Mouse (Mus musculus): ENCODE measurements around the gene Tmprss13. TPM values are rescaled to one million over a fixed set of nuclear protein-coding genes. Genes with fewer than 3 reads are reported as not detected.

Tmprss13 gene
- polyA plus RNA-seq, 1 experiment from 2014 or later, result 0.05 TPM

DNA sequence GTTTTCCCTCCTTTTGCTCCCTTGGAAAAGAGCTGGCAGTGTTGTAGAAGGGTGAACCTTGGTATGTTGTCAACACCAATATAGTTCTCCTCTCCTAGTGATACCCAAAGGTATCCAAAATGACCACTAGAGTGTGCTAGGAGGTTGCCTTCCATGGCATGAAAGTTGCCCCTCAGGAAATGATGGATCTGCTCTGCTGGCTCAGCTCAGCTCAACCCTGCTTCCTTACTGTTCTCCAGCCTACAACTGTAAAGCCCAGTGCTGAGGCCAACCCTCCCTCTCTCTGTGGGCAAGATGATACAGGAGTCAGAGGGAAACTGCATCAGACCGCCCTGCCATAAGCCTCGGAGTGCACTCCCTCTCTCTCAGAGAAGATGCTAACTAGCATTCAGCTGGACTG is 26.6 kb downstream of the Tmprss13 start:
- H3K9me3 ChIP-seq, result no peaks in the 10 kb centered on the region
- H3K36me3 ChIP-seq, result no peaks in the 10 kb centered on the region
- no peaks in the 10 kb centered on the region for H3K4me1 ChIP-seq
- H3K4me2 ChIP-seq (replicated peaks), result no peak overlapping the region
- H3K4me3 ChIP-seq, result no peak overlapping the region
- ATAC-seq (ENCODE audit: low FRiP score, low read depth), result no peak
- no peak overlapping the region for H3K27ac ChIP-seq
- WGBS, result 69% methylated on average over 2 of the region's 2 CpGs
- no peak overlapping the region for H3K9ac ChIP-seq
- no peaks in the 10 kb centered on the region for H3K27me3 ChIP-seq (replicated peaks)

DNA sequence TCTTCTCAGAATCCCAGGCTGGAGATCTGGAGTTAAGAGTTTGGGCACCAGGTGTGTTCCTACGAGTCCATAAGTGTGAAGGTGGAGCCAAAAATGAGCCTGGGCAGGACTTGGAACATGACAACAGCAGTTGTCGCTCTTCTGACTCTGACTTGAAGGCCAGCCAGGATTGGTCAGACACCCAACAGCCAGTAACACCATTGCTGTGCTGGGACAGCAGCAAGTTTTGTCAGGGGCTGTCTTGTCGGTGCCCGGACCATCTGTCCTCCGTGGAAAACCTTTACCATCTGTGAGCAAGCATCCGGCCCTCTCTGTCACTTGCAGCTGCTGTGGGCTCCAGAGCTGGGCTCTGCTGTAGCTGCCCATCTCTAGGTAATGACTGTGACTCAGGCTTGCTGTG is 27.4 kb downstream of the Tmprss13 start:
- ATAC-seq (ENCODE audit: low FRiP score, low read depth), result no peak
- WGBS, result 73% methylated on average over 6 of the region's 6 CpGs

DNA sequence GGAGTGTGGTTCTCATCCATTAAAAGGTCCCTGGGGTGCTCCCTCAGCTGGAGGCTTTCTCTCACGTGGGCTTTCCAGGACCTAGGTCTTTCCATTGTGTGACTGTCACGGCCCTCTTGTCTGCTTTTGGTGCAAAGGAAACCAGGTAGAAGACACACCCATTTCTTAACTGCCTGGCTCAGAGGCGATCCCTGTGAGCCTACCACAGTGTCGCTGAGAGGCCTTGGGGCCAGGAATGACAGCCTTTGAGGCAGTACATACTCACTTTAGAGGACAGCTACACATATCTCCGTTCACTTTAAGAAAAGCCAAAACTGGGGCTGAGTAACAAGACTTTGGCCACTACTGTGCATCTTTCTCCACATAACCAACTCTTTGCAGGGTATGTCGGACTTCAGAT is 29.7 kb downstream of the Tmprss13 start:
- no peaks in the 10 kb centered on the region for H3K9me3 ChIP-seq
- WGBS, result 80% methylated on average over 6 of the region's 6 CpGs
- H3K4me2 ChIP-seq (replicated peaks), result no peak overlapping the region

More for the DNA sequence above, 27.4 kb downstream of the Tmprss13 start:
- Histone ChIP-seq H3K4me1 (no peaks in the 10 kb centered on the region), H3K4me2 (replicated peaks) (no peak overlapping the region), H3K9me3 (no peaks in the 10 kb centered on the region), H3K27ac (no peak overlapping the region), H3K9ac (no peak overlapping the region), H3K4me3 (no peak overlapping the region), H3K36me3 (no peaks in the 10 kb centered on the region), H3K27me3 (replicated peaks) (no peaks in the 10 kb centered on the region)

DNA sequence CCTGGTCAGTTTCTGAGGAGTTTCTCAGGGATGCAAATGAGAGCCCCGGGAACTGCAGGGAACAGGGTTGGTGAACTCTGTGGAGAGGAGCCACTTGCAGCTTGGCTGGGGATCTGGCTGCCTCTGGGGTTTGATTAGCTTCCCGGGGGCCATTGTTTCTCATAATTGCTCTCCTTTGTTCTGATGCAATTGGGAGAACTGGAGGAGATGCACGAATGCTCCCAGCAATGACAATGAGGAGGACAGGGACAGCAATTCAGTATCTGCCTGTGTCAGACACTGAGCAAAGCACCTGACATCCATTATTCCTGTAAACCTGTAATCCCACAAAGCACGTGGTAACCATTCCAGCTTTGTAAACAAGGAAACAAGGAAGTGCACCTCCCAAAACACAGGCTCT is 30.3 kb downstream of the Tmprss13 start:
- Histone ChIP-seq H3K27ac (no peak overlapping the region), H3K9me3 (no peaks in the 10 kb centered on the region), H3K4me1 (no peaks in the 10 kb centered on the region), H3K27me3 (replicated peaks) (no peaks in the 10 kb centered on the region), H3K36me3 (no peaks in the 10 kb centered on the region), H3K9ac (no peak overlapping the region), H3K4me2 (replicated peaks) (no peak overlapping the region), H3K4me3 (no peak overlapping the region)
- WGBS, result 6% methylated on average over 4 of the region's 4 CpGs
- no peak for ATAC-seq (ENCODE audit: low FRiP score, low read depth)

More for the DNA sequence above, 29.7 kb downstream of the Tmprss13 start:
- Histone ChIP-seq H3K4me1 (no peaks in the 10 kb centered on the region), H3K9ac (no peak overlapping the region), H3K27me3 (replicated peaks) (no peaks in the 10 kb centered on the region), H3K36me3 (no peaks in the 10 kb centered on the region), H3K4me3 (no peak overlapping the region), H3K27ac (no peak overlapping the region)
- no peak for ATAC-seq (ENCODE audit: low FRiP score, low read depth)

DNA sequence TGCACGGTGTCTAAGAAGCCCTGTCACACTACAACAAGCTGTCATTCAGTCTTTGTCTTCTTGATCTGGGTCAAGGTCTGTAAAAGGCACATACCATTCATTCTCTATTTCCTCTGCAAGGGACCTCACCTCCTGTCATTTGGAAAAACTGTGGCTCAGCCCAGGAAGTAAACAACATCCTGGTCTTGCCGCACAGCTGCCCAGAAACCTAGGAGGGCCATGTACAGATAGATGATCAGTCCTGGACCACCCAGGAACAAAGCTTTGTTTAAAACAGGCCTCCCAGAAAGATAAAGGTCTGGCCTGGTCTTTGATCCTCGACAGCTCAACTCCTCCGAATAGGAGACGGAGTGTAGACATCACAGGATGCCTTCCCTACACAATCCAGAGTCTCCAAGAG is 31.0 kb downstream of the Tmprss13 start:
- H3K4me2 ChIP-seq (replicated peaks), result no peak overlapping the region
- H3K9ac ChIP-seq, result no peak overlapping the region
- WGBS, result 28% methylated on average over 5 of the region's 5 CpGs

DNA sequence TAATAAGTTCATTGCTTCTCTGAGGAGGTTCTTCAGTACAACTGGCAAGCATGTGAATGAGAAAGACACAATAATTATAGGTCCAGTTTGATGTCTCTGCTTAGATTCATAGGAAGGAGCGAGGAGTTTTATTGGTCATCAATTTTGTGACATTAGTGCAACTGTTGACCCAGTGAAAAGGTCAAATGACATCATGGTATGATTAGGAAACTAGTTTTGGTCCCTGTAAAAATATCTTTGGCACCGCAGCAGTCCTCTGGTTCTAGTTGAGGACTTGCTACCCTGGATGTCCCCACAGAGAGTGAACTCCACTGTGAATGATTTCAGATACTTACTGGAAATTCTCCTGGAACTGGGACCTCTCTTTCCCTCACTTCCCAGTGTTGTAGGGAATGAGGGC is 36.3 kb downstream of the Tmprss13 start:
- ATAC-seq (ENCODE audit: low FRiP score, low read depth), result no peak
- Histone ChIP-seq H3K4me2 (replicated peaks) (no peak overlapping the region), H3K27me3 (replicated peaks) (no peaks in the 10 kb centered on the region), H3K4me3 (no peak overlapping the region), H3K27ac (no peak overlapping the region), H3K9me3 (no peaks in the 10 kb centered on the region), H3K36me3 (no peaks in the 10 kb centered on the region), H3K4me1 (no peaks in the 10 kb centered on the region), H3K9ac (no peak overlapping the region)
- WGBS, result 75% methylated on average over 2 of the region's 2 CpGs

More for the DNA sequence above, 31.0 kb downstream of the Tmprss13 start:
- no peak overlapping the region for H3K4me3 ChIP-seq
- H3K27me3 ChIP-seq (replicated peaks), result no peaks in the 10 kb centered on the region
- H3K36me3 ChIP-seq, result no peaks in the 10 kb centered on the region
- ATAC-seq (ENCODE audit: low FRiP score, low read depth), result no peak
- no peaks in the 10 kb centered on the region for H3K9me3 ChIP-seq
- no peaks in the 10 kb centered on the region for H3K4me1 ChIP-seq
- no peak overlapping the region for H3K27ac ChIP-seq

DNA sequence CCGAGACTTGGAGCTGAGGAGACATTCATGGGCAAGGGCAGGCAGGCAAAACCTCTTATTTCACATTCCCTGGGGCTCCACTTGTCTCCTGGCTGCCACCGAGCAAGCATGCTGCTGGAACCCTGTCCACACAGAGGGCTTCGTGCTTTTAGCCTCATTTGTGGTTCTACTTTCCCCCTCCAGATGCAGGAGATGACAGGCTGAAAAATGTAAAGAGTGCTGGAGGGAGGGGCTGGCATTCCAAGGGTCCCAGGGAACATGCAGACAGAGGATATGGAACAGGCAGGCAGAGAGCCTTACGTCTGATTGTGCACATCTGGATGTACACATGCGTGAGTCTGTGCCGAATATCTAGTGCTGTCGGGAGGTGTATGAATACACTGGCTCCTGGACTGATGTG is 39.5 kb downstream of the Tmprss13 start:
- no peak for ATAC-seq (ENCODE audit: low FRiP score, low read depth)
- Histone ChIP-seq H3K4me2 (replicated peaks) (no peak overlapping the region), H3K9me3 (no peaks in the 10 kb centered on the region), H3K27ac (no peak overlapping the region; the same call in 1 of the 2 replicates), H3K36me3 (no peaks in the 10 kb centered on the region), H3K27me3 (replicated peaks) (no peaks in the 10 kb centered on the region), H3K4me1 (no peaks in the 10 kb centered on the region), H3K4me3 (no peak overlapping the region), H3K9ac (no peak overlapping the region)
- WGBS, result 75% methylated on average over 7 of the region's 7 CpGs

DNA sequence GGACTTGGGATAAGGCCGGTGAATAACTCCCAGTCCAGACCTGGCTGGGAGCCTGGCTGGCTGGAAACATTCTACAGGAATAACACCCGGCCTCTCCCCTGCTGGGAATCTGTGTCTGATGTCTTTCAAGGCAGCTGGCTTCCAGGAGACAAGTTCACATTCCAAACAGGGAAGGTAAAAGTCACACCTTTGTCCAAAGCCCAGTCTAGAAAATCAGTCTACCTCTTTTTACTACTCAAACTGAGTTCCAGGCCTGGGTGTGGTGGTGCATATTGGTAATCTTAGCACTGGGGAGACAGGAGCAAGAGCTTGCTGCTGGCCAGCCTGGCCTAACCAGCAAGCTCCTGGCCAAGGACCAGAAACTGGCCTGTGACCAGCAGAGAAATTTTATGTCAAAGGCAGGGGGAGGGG is 43.2 kb downstream of the Tmprss13 start:
- H3K4me3 ChIP-seq, result no peak overlapping the region
- no peaks in the 10 kb centered on the region; the same call in 1 of the 2 replicates for H3K27me3 ChIP-seq (replicated peaks)
- H3K9me3 ChIP-seq, result no peaks in the 10 kb centered on the region
- H3K36me3 ChIP-seq, result no peaks in the 10 kb centered on the region
- H3K4me2 ChIP-seq (replicated peaks), result no peak overlapping the region
- H3K9ac ChIP-seq, result no peak overlapping the region
- ATAC-seq (ENCODE audit: low FRiP score, low read depth), result no peak
- 49% methylated on average over 2 of the region's 2 CpGs for WGBS
- H3K4me1 ChIP-seq, result no peaks in the 10 kb centered on the region
- no peak overlapping the region for H3K27ac ChIP-seq

DNA sequence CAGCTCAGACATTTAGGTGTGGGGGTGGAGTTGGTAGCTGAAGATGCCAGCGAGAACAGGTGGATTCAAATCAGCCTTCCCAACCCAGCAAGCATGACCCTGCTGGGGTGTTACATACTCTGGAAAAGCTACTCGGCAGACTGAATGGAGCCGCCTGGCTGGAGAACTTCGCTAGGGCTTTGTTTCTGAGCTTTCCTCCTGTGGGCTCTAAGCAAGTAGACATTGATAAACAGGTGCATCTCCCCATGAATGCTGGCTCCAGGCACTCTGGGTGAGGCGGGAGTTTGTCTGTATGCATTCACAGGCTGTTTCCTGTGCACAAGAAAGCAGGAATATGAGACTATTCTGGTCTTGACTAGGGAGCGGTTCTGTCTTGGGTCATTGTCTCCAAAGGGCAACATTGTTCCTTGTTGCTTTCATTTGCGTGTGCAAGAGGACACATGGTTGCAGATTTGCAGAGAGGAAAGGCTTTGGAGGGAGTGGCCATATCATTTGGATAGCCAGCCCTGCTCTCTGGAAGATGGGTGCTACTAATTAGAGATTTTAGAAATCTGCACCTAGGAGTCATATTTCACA is 44.8 kb downstream of the Tmprss13 start:
- no peaks in the 10 kb centered on the region for H3K9me3 ChIP-seq
- no peak overlapping the region for H3K4me2 ChIP-seq (replicated peaks)
- no peaks in the 10 kb centered on the region for H3K4me1 ChIP-seq
- no peak overlapping the region for H3K27ac ChIP-seq
- 64% methylated on average over 7 of the region's 7 CpGs for WGBS
- no peak overlapping the region for H3K4me3 ChIP-seq
- no peaks in the 10 kb centered on the region; the same call in 1 of the 2 replicates for H3K27me3 ChIP-seq (replicated peaks)
- no peak overlapping the region for H3K9ac ChIP-seq
- no peak for ATAC-seq (ENCODE audit: low FRiP score, low read depth)
- no peaks in the 10 kb centered on the region for H3K36me3 ChIP-seq

DNA sequence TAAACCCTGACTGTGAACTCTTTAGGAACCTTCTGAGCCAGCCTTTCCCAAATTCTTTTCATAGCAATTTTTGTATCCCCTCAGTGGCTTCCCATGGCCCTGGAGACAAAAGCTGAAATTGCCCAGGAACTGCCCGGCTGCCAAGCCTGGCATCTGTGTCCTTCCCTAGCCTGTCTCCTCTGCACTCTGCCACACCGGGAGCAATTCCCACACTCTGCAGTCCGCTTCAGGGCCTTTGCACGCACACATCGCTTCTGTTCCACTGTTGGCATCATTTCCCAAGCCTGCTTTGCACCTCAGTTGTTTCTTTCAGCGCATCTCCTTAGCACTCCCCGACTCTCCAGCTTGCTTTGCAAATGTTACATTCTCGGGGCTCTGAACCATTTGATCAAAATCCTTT is 48.8 kb downstream of the Tmprss13 start:
- no peak overlapping the region for H3K4me3 ChIP-seq
- H3K27me3 ChIP-seq (replicated peaks), result peaks cover 5% of the 10 kb centered on the region
- no peak for ATAC-seq (ENCODE audit: low FRiP score, low read depth)
- peaks cover 26% of the 10 kb centered on the region for H3K4me1 ChIP-seq
- H3K4me2 ChIP-seq (replicated peaks), result no peak overlapping the region
- whole genome bisulfite sequencing, result 77% methylated on average over 8 of the region's 8 CpGs
- H3K27ac ChIP-seq, result no peak overlapping the region
- H3K9ac ChIP-seq, result no peak overlapping the region
- no peaks in the 10 kb centered on the region for H3K9me3 ChIP-seq
- H3K36me3 ChIP-seq, result no peaks in the 10 kb centered on the region

DNA sequence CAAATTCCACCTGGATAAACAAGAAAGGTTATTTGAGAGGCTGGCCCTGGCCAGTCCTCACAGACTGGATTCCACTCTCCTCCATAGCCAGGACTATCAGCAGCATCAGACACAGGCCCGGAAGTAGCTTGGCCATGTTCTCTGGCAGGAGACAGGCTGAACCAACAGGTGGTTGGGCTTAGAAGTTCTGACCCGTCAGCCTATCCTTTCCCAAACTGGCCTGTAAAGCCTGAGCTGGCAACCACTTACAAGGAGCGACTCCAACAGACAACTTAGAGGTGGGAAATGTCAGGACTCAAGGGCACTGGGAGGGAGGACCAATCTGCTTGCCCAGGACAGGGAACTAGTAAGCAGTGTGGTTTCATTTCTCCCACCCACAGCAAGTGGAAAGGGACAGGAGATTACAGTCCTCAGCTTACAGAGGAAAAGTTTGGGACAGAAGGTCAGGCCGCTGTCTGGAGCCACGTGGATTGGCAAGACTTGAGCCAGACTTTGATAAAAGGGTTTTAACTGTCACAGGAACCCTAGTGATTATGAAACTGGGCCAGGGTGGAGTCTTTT is 49.5 kb downstream of the Tmprss13 start:
- no peak overlapping the region for H3K4me3 ChIP-seq
- peaks cover 5% of the 10 kb centered on the region for H3K27me3 ChIP-seq (replicated peaks)
- no peak overlapping the region for H3K27ac ChIP-seq
- H3K4me2 ChIP-seq (replicated peaks), result no peak overlapping the region
- 72% methylated on average over 5 of the region's 5 CpGs for WGBS
- H3K9me3 ChIP-seq, result no peaks in the 10 kb centered on the region
- H3K36me3 ChIP-seq, result no peaks in the 10 kb centered on the region
- ATAC-seq (ENCODE audit: low FRiP score, low read depth), result no peak
- H3K9ac ChIP-seq, result no peak overlapping the region
- peaks cover 26% of the 10 kb centered on the region for H3K4me1 ChIP-seq

DNA sequence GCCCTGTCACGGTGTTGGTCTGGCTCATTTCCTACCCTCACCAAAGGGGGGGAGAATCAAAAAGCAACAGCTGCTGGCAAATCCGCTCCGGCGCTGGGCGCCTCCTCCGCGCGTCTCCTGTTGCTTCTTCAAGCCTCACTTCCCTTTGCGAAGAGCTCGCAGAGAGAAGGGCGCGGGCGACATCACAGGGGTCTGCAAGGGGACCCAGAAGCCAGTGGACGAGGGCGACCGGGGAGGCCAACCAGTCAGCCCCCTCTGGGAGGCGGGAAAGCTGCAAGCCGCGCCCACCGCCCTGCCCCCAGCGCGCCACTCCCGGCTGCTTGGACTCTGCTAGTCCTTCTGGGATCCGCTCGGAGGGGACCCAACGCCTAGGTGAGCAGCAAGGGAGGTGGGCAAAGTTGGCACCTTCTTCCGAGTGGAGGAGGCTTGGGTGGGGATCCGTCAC is 51.2 kb downstream of the Tmprss13 start, which contains the start of gene Fxyd6:
Fxyd6 (plus strand) TSS at position 69 of the 445 bp plus-strand sequence.
- H3K9me3 ChIP-seq, result no peaks in the 10 kb centered on the region
- 0 out of 2 replicates have a peak within 1 kb of the TSS, but pooled peaks have one; percentile 9 for H3K27ac ChIP-seq
- H3K4me3 ChIP-seq, result peak within 1 kb of the TSS; percentile 66
- peak within 1 kb of the TSS; percentile 86 for H3K4me2 ChIP-seq (replicated peaks)
- peaks cover 5% of the 10 kb centered on the region; the same call in 1 of the 2 replicates for H3K27me3 ChIP-seq (replicated peaks)
- peak; percentile 57 for ATAC-seq (ENCODE audit: low FRiP score, low read depth)
- peak within 1 kb of the TSS; percentile 65 for H3K9ac ChIP-seq
- peaks cover 26% of the 10 kb centered on the region for H3K4me1 ChIP-seq
- no peaks in the 10 kb centered on the region for H3K36me3 ChIP-seq
- 1% methylated on average over 28 of the region's 28 CpGs for WGBS
